Mouse (Mus musculus): ENCODE results near the gene Stoml2.

Gene Stoml2

DNA sequence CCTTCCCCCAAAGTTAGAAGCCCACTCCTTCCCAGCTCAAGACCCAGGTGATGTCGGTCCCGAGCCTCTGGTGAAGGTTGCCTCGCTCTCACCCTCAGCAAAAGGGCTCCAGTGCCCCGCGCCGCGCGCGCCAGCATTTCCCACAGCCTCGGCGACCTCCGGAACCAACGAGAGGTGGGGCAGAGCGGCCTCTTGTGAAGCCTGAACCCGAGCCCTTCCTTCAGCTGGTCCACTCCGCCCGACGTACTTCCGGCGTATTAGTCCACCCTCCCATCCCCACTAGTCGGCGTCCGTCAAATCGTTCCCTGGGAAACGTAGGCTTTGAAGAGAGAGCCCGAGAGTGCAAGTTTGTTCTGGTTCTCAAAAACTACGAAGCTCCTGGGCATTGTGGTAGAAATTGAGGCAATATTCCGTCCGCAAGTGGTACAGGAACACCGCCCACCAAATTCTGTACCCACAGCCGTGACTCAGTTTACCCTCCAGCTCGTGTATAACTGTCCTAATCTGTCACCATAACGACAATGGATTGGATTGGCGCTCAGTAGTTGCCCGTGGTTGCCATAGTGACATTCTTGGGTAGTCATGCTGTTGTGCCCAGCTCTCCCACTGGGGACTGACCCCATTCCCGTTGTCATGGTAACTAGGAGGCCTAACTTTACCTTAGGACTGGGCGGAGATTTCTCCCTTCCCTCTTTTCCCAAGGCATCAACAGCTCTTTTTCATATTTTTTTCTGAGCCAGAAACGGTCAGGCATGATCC lies at the start of gene Stoml2:
Gene Stoml2 (minus strand): TSS at position 474 of the 759 bp plus-strand sequence.
- peak; percentile 89 for DNase-seq (ENCODE audit: low spot score in 2 of 2)

GRCm38 (mm10) chr4:43078071-43078718 lies 46.7 kb upstream of the Stoml2 start:
- DNase-seq (ENCODE audit: low spot score in 2 of 2) = no peak

- DNase-seq (ENCODE audit: low spot score in 2 of 2) = no peak
Measured at GRCm38 (mm10) chr4:43074923-43075322, 43.4 kb upstream of the Stoml2 start.

DNA sequence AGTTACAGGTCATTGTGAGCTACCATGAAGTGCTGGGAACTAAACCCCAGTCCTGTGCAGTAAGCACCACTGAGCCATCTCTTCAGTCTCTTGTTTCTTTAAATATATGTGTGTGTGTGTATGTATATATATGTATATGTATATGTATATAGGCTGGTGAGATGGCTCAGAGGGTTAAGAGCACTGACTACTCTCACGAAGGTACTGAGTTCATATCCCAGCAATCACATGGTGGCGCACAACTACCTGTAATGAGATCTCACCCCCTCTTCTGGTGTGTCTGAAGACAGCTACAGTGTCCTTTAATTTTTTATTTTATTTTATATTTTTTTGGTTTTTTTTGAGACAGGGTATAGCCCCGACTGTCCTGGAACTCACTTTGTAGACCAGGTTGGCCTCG lies 34.0 kb upstream of the Stoml2 start:
- DNase-seq (ENCODE audit: low spot score in 2 of 2) = no peak

- DNase-seq (ENCODE audit: low spot score in 2 of 2) = no peak
Measured at GRCm38 (mm10) chr4:43060286-43060685, 28.8 kb upstream of the Stoml2 start.

- no peak for DNase-seq (ENCODE audit: low spot score in 2 of 2)
Measured at GRCm38 (mm10) chr4:43059697-43060096, 28.2 kb upstream of the Stoml2 start.

- DNase-seq (ENCODE audit: low spot score in 2 of 2) = peak; percentile 84 to 90
Measured at GRCm38 (mm10) chr4:43058753-43059654, 27.5 kb upstream of the Stoml2 start, which contains the start of gene Unc13b. TSS of gene Unc13b (plus strand) at chr4:43058953.

DNA sequence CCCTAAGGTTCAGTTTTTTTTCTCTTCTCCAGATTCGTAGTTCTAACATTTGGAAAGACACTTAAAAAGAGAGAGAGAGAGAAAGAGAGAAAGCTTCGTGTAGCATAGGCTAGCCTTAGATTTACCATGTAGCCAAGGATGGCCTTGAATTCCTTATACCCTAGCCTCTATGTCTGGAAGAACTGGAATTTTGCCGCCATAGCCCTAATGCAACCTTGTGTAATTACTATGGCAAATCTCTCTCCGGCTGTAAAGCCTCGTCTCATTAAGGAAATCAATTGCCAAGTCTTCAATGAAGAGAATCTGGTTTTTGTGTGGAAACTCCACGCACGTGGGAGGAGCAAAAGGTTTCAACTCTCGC lies 26.9 kb upstream of the Stoml2 start:
- no peak for DNase-seq (ENCODE audit: low spot score in 2 of 2)

DNA sequence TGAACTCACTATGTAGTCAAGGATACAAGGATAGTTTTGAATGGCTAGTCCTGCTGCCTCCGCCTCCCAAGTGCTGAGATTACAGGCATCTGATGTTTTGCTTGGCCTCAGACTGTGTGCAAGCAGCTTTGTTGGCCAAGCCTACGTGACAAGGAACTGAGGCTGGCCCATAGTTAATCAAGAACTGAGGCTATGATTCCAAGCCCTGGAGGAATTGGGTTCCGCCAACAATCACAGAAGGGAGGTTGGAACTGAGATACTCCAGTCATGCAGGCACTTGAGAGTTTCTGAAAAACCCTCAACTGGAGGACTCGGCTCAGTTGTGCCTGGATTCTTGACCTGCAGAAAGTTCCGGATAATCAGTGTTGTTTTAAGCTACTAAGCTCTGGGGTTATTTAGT lies 26.1 kb upstream of the Stoml2 start:
- no peak for DNase-seq (ENCODE audit: low spot score in 2 of 2)

DNA sequence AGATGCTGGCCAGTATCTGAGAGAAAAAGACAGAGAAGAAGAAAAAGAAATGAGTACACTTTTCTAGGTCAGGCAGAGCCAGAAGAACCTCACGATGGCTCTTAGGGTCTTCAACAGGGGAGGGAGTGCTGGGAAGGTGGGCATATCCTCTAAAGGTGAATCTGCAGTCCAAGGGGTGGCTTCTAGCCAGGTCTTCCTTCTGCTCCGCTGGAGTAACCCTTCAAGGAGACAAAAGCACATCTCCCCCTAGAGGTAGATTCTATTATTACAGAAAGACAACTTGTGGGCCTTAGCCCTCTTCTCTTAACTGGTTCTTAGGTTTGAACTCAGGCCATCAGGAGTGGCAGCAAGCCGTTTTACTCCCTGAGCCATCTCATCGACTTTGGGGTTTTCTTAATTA lies 21.1 kb upstream of the Stoml2 start:
- DNase-seq (ENCODE audit: low spot score in 2 of 2) = no peak

DNA sequence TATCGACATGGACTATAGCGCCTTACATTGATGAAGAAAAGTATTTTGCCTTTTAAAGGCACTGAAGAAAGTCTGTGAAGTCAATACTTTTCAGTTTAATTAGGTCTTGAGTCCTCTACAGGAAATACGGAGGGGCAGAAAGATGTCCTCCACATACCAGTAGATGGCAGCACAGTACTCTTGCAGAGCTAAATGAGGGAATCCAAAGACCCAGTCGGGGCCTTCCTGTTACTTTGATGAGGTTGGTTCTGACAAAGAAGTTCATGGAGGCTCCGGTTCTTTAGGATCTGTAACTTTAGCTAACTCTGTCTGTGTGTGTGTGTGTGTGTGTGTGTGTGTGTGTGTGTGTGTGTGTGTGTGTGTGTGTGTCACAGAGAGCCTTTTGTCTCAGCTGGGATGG lies 15.7 kb upstream of the Stoml2 start:
- peak; percentile 60 to 72 for DNase-seq (ENCODE audit: low spot score in 2 of 2)

- no peak for DNase-seq (ENCODE audit: low spot score in 2 of 2)
Measured at GRCm38 (mm10) chr4:43046607-43047006, 15.1 kb upstream of the Stoml2 start.

GRCm38 (mm10) chr4:43045659-43046302 lies 14.3 kb upstream of the Stoml2 start, which contains the start of gene Fam214b:
TSS of gene Fam214b (minus strand) at chr4:43046220.
- DNase-seq (ENCODE audit: low spot score in 2 of 2) = peak; percentile 94 to 96

DNA sequence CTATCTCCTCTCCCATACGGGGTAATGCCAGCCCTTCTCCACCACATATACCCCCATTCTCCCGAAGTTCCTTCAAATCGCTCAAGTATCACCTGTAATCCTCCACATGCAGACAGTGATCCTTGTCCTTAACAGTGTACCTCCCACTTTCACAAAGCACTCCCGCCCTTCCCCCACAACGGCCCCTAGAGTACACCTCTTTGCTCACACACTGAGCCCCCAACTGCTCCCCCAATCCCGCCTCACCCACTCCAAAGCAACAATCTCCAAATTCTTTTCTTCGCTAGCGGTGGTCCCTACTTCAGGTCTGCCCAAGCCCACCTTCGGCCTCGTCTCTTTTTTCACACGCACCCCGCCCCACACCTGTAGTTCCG lies 13.8 kb upstream of the Stoml2 start:
- no peak for DNase-seq (ENCODE audit: low spot score in 2 of 2)

- no peak for DNase-seq (ENCODE audit: low spot score in 2 of 2)
Measured at GRCm38 (mm10) chr4:43044673-43045072, 13.2 kb upstream of the Stoml2 start.

DNA sequence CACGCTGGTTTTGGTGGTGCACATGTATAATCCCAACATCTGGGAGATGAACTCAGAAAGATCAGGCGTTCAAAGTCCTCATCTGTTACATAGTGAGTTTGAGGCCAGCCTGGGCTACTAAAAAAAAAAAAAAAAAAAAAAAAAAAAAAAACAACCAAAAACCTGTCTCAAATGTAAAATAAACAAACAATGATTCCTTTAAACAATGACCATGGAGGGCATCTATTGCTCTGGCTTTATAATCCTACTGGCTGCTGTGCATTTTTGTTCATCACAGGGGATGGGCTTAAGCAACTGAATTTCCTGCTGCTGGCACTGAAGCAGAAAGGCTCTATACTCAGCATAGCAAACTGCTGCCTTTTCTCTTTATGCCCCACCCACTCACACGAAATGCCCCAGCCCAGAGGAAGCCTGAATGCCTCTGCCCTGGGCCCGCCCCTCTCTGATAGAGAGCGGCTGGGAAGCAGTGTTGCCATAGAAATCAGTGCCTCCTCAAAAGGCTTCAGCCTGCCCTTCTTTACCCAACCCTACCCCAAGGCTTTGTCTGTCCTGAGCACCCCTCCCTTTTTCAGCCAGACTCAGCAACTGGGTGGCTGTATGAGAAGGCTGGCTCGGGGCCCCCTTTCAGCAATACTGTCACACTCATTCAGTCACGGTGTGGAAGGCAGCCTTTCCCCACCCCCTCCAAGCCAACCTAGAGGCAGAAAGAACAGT lies 12.3 kb upstream of the Stoml2 start:
- peak; percentile 67 to 78 for DNase-seq (ENCODE audit: low spot score in 2 of 2)

DNA sequence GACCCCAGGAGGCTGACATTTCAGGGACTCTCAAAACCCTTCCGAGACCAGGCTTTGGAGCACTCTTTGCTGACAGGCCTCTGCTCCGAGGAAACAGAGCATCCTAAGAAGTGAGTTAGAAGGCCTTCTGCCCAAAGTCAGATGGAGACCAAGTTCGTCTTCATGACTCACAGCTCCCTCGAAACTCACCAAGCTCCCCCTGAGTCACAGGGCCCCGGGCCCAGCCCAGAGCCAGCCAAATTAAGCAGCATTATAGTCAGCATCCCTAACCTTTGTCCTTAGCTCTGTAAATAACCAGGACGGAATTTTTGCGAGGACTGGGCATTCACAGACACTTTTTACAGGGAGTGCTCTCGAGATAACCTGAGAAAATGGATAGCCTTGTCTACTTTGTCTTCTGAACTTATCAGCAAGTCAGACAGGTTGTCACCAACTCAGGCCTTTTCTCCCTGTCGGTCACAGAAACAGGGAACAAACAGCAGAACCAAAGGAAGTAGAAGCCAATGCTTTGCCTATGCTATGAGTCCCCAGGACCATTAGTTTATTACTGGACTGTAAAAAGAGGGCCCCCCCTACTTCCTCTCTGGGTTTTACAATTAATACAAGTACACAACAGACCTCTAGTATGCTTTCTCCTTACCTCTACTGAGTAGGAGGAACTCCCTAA lies 9.5 kb upstream of the Stoml2 start:
- no peak for DNase-seq (ENCODE audit: low spot score in 2 of 2)

DNA sequence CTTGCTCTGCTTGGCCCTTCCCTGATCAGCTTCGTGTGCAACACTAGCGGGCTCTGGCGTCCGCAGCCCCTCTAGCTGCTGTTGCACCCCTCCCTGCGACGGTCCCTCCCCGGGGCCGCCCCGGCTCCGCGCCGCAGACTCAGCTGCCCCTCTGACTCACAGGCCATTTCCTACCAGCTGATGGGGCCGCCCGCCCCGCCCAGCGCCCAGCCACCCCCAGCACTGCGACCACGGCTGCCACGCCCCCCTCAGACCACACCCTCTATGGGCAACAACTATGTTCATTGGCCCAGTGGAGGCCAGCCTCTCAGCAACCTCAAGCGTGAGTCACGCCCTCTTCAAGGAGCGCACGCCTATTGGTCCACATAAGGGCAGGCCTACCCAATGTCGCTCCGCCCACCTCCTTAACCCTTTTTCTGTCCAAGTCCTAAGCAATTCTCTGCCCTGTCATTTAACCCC lies 8.6 kb upstream of the Stoml2 start:
- DNase-seq (ENCODE audit: low spot score in 2 of 2) = peak; percentile 95 to 97

DNA sequence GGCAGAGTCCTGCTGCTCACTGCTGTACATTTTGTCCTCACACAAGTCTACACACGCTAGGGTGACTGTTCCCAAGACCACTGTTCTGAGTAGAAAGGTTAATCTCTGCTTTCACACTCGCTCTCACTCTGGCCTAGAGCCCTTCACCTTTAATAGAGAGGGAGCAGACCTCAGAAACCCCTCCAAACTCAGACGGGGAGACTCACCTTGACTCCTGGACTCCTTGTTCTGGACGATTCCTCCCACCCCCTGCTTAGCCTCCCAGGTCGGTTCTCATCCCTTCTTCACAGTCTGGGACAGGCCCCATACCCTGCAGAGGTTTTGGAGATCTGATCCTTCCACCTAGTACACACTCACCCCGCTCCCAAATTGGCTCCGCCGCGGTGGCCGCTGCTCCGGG lies 8.1 kb upstream of the Stoml2 start:
- no peak for DNase-seq (ENCODE audit: low spot score in 2 of 2)
